Mouse (Mus musculus) neural tube, embryonic 14.5 days (tissue): Measurements from ENCODE around the gene Snx4. TPM values are rescaled to one million over a fixed set of nuclear protein-coding genes. Genes with fewer than 3 reads are reported as not detected.

ENCODE experiments used
- ATAC-seq: fragments of 200-750 bp; cut with Nextera tagmentation; 2 replicates; pipeline ENCODE4 v1.8.0; 2017; ENCODE audit warnings: low read depth, mild to moderate bottlenecking, moderate TSS enrichment, moderate library complexity
- H3K27ac ChIP-seq: fragments of 300-500 bp; sonication (generic); 2 replicates; pipeline ENCODE4 v1.5.1; 2014; ENCODE audit warnings: low read depth, mild to moderate bottlenecking, control low read depth, low read length, moderate library complexity, mixed read lengths
- H3K27me3 ChIP-seq: fragments of 300-500 bp; sonication (generic); 2 replicates; pipeline ENCODE4 v1.6.1; 2014; ENCODE audit warnings: low read length; ENCODE audit not compliant: control insufficient read depth, insufficient read depth
- H3K36me3 ChIP-seq: fragments of 300-500 bp; sonication (generic); 2 replicates; pipeline ENCODE4 v1.6.1; 2014; ENCODE audit warnings: low read length, mixed read lengths; ENCODE audit not compliant: control insufficient read depth, insufficient read depth
- H3K4me1 ChIP-seq: fragments of 300-500 bp; sonication (generic); 2 replicates; pipeline ENCODE4 v1.6.1; 2014; ENCODE audit warnings: low read length; ENCODE audit not compliant: control insufficient read depth, insufficient read depth
- H3K4me2 ChIP-seq: fragments of 300-500 bp; sonication (generic); 2 replicates; pipeline ENCODE4 v1.6.1; 2014; ENCODE audit warnings: mild to moderate bottlenecking, low read depth, low read length, control low read depth
- H3K4me3 ChIP-seq: fragments of 300-500 bp; sonication (generic); 2 replicates; pipeline ENCODE4 v1.5.1; 2014; ENCODE audit warnings: low read depth, low read length, control low read depth, mixed read lengths
- H3K9ac ChIP-seq: fragments of 300-500 bp; sonication (generic); replicated peaks from 2 replicates; pipeline ENCODE4 v1.6.1; 2014; ENCODE audit warnings: low read depth, mild to moderate bottlenecking, control low read depth, low read length, mixed read lengths
- H3K9me3 ChIP-seq: fragments of 300-500 bp; sonication (generic); 2 replicates; pipeline ENCODE4 v1.6.1; 2016; ENCODE audit warnings: low read length; ENCODE audit not compliant: control insufficient read depth
- WGBS: fragments of 180-500 bp; shearing (Covaris S2); extraction: QIAGEN DNeasy Blood & Tissue Kit; methylation state at CpG from one replicate; pipeline ENCODE4 v1.1.7; 2014; 5-methylcytosine and 5-hydroxymethylcytosine counted together
- polyA plus RNA-seq: library from polyadenylated mRNA; unstranded; fragments of >200 nt; fragmentation: Nextera tagmentation; extraction: Ambion mirVana; gene quantifications from 2 replicates; pipeline ENCODE4 v1.2.1, GENCODE M21; 2014

The Snx4 gene
- polyA plus RNA-seq, 1 experiment from 2014 or later = 80.0 TPM

DNA sequence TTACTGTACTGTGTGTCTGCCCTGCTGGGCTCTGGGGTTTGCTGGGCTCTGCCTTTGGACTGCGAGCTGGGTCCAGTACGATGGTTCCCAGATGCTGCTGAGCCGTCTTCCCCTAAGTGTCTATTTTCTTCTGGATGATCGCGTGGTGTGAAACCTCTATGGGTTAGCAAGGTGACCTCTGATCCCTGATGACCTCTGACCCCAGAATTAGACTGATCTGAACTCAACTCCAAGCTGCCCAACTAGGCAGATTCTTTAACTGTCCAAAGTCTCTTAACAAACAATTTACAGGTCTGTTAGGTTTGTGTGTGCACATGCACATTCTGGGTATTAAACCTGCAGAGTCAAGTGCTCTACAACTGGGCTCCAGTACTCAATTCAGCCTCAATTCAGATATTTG, 91.9 kb downstream of the Snx4 start:
- H3K9me3 ChIP-seq = no peaks in the 10 kb centered on the region
- H3K36me3 ChIP-seq = no peaks in the 10 kb centered on the region
- no peak overlapping the region for H3K4me3 ChIP-seq
- H3K4me2 ChIP-seq = no peak overlapping the region
- H3K27ac ChIP-seq = no peak overlapping the region
- no peaks in the 10 kb centered on the region for H3K4me1 ChIP-seq
- no peaks in the 10 kb centered on the region for H3K27me3 ChIP-seq
- WGBS = 88% methylated on average over 5 of the region's 5 CpGs
- ATAC-seq = no peak
- H3K9ac ChIP-seq = no peak overlapping the region

- H3K9ac ChIP-seq = no peak overlapping the region
- no peak overlapping the region for H3K4me3 ChIP-seq
- 96% methylated on average over 7 of the region's 7 CpGs for WGBS
- ATAC-seq = no peak
- H3K27me3 ChIP-seq = no peaks in the 10 kb centered on the region
- no peaks in the 10 kb centered on the region for H3K9me3 ChIP-seq
- no peaks in the 10 kb centered on the region for H3K36me3 ChIP-seq
- H3K4me2 ChIP-seq = no peak overlapping the region
- no peak overlapping the region for H3K27ac ChIP-seq
- no peaks in the 10 kb centered on the region for H3K4me1 ChIP-seq
Observed at GRCm38 (mm10) chr16:33343601-33344000, 92.4 kb downstream of the Snx4 start.

- ATAC-seq = peak; percentile 70; the same call in 1 of the 2 replicates
- Histone ChIP-seq H3K4me3 (no peak overlapping the region), H3K27ac (peak overlapping the region; percentile 60), H3K4me1 (no peaks in the 10 kb centered on the region), H3K9me3 (no peaks in the 10 kb centered on the region), H3K27me3 (no peaks in the 10 kb centered on the region), H3K36me3 (no peaks in the 10 kb centered on the region), H3K9ac (0 out of 2 replicates have a peak overlapping the region, but pooled peaks have one; percentile 16), H3K4me2 (no peak overlapping the region)
- 40% methylated on average over 9 of the region's 9 CpGs for WGBS
Observed at GRCm38 (mm10) chr16:33344379-33344778, 93.1 kb downstream of the Snx4 start.

GRCm38 (mm10) chr16:33344875-33345274, 93.6 kb downstream of the Snx4 start:
- Histone ChIP-seq H3K27me3 (no peaks in the 10 kb centered on the region), H3K4me1 (no peaks in the 10 kb centered on the region), H3K4me2 (no peak overlapping the region), H3K9ac (no peak overlapping the region), H3K4me3 (no peak overlapping the region), H3K27ac (no peak overlapping the region; the same call in 1 of the 2 replicates), H3K36me3 (no peaks in the 10 kb centered on the region), H3K9me3 (no peaks in the 10 kb centered on the region)
- 84% methylated on average over 4 of the region's 4 CpGs for WGBS
- no peak for ATAC-seq

DNA sequence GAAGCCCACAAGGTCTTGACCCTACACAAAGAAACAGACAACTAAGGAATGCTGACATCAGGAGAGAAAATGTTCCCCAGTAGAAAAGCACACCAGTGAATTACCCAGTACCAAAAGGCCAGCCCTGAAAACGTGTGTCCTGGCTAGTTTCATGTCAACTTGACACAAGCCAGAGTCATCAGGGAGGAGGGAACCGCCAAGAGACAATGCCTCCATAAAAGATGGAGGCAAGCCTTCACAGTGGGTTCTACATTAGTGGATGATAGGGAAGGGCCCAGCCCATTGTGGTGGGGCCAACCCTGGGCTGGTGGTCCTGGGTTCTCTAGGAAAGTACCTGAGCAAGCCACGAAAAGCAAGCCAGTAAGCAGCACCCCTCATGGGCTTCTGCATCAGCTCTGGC, 95.1 kb downstream of the Snx4 start:
- 36% methylated on average over 3 of the region's 3 CpGs for WGBS
- Histone ChIP-seq H3K9me3 (no peaks in the 10 kb centered on the region), H3K9ac (no peak overlapping the region), H3K4me1 (no peaks in the 10 kb centered on the region), H3K27me3 (no peaks in the 10 kb centered on the region), H3K4me3 (no peak overlapping the region), H3K4me2 (no peak overlapping the region), H3K27ac (no peak overlapping the region), H3K36me3 (no peaks in the 10 kb centered on the region)
- ATAC-seq = no peak

DNA sequence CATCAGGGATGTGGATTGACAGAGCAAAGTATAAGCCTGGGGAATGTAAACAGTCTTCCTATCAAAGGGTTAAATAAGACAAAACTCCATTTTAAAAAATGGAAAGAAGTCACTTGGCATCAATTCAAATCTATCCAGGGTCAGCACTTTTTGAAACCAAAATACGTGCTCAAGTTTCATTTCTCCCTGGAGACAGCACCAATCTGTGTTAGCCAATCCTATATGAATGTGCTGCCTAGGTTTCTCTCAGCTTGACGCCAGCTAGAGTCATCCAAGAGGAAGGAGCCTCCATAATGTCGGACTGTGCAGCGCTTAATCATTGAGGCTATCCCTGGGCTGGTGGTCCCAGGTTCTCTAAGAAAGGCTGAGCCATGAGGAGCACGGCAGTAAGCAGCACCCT, 95.9 kb downstream of the Snx4 start:
- Histone ChIP-seq H3K4me3 (no peak overlapping the region), H3K27me3 (no peaks in the 10 kb centered on the region), H3K9ac (no peak overlapping the region), H3K9me3 (no peaks in the 10 kb centered on the region), H3K36me3 (no peaks in the 10 kb centered on the region), H3K4me2 (no peak overlapping the region), H3K27ac (no peak overlapping the region), H3K4me1 (no peaks in the 10 kb centered on the region)
- no peak for ATAC-seq
- 69% methylated on average over 5 of the region's 5 CpGs for WGBS

Other genes starting within 250 kb of the Snx4 start
- gene Iqcg, start 195.2 kb upstream of the Snx4 start, polyA plus RNA-seq = 5.8 and 6.6 TPM in 2 replicates
- 450 and 451 TPM in 2 replicates for gene Rpl35a, start 195.0 kb upstream of the Snx4 start, polyA plus RNA-seq
- 3.5 and 4.9 TPM in 2 replicates for gene Lmln, start 188.9 kb upstream of the Snx4 start, polyA plus RNA-seq
- gene Osbpl11, start 66.4 kb upstream of the Snx4 start, polyA plus RNA-seq = 15.1 and 21.6 TPM in 2 replicates
- 46.1 and 49.1 TPM in 2 replicates for gene Zfp148, start 129.4 kb downstream of the Snx4 start, polyA plus RNA-seq